Mouse (Mus musculus) small intestine, adult 2 months (tissue): Measurements from ENCODE around the gene Fa2h. TPM values are rescaled to one million over a fixed set of nuclear protein-coding genes. Genes with fewer than 3 reads are reported as not detected.
"Not testable (repeated sequence)": the region's sequence is repeated elsewhere in the genome, so short reads cannot be mapped to it uniquely, and the experiment has no call there.

Experiments
- H3K27ac ChIP-seq: fragments of 200-500 bp; 2 replicates; pipeline ENCODE4 v1.5.1; 2012; ENCODE audit warnings: low read depth, low read length, control low read depth, inconsistent platforms; ENCODE audit not compliant: insufficient read depth
- H3K27me3 ChIP-seq: fragments of 200-500 bp; 2 replicates; pipeline ENCODE4 v1.6.1; 2012; ENCODE audit warnings: mild to moderate bottlenecking, moderate library complexity, low read length, inconsistent platforms; ENCODE audit not compliant: control insufficient read depth, insufficient read depth
- H3K36me3 ChIP-seq: fragments of 200-500 bp; 2 replicates; pipeline ENCODE4 v1.6.1; 2012; ENCODE audit warnings: mild to moderate bottlenecking, low read length, control low read depth, inconsistent platforms; ENCODE audit not compliant: control insufficient read depth, insufficient read depth
- H3K4me1 ChIP-seq: fragments of 200-500 bp; 2 replicates; pipeline ENCODE4 v1.6.1; 2012; ENCODE audit warnings: low read length, inconsistent platforms, mixed read lengths; ENCODE audit not compliant: control insufficient read depth, insufficient read depth, insufficient read length
- H3K4me3 ChIP-seq: fragments of 200-500 bp; 2 replicates; pipeline ENCODE4 v1.5.1; 2012; ENCODE audit warnings: low read depth, mild to moderate bottlenecking, control low read depth, inconsistent platforms, low read length, moderate library complexity
- CTCF ChIP-seq: fragments of 200-500 bp; IDR thresholded peaks from 2 replicates; pipeline ENCODE4 v1.5.1; 2012; ENCODE audit warnings: low read depth, mild to moderate bottlenecking, control low read depth, inconsistent platforms, low read length, moderate library complexity, mixed read lengths; ENCODE audit not compliant: insufficient replicate concordance, insufficient read length; ENCODE audit errors: extremely low read depth
- POLR2A ChIP-seq: fragments of 200-500 bp; IDR thresholded peaks from 2 replicates; pipeline ENCODE4 v1.6.1; 2012; ENCODE audit warnings: low read depth, mild to moderate bottlenecking, control low read depth, inconsistent platforms, low read length, moderate library complexity
- WGBS: fragments of 180-500 bp; shearing (Covaris S2); methylation state at CpG from one replicate; pipeline ENCODE4 v1.1.7; 2018; 5-methylcytosine and 5-hydroxymethylcytosine counted together
- polyA plus RNA-seq: library from polyadenylated mRNA; depleted of rRNA; stranded (reverse); fragments of >200 nt; gene quantifications from 2 replicates; pipeline ENCODE4 v1.2.3, GENCODE M21; 2012

The Fa2h gene
- polyA plus RNA-seq, 1 experiment = 0.19 TPM

GRCm38 (mm10) chr8:111338370-111339208 lies 55.0 kb downstream of the Fa2h start:
- Histone ChIP-seq H3K36me3 (peaks cover 1% of the 10 kb centered on the region; the same call in 1 of the 2 replicates), H3K4me1 (no peaks in the 10 kb centered on the region), H3K4me3 (peak overlapping the region; percentile 97), H3K27me3 (no peaks in the 10 kb centered on the region), H3K27ac (peak overlapping the region; percentile 92)
- TF ChIP-seq CTCF (no peak), POLR2A (no peak)
- WGBS = 29% methylated on average over 12 of the region's 12 CpGs

DNA sequence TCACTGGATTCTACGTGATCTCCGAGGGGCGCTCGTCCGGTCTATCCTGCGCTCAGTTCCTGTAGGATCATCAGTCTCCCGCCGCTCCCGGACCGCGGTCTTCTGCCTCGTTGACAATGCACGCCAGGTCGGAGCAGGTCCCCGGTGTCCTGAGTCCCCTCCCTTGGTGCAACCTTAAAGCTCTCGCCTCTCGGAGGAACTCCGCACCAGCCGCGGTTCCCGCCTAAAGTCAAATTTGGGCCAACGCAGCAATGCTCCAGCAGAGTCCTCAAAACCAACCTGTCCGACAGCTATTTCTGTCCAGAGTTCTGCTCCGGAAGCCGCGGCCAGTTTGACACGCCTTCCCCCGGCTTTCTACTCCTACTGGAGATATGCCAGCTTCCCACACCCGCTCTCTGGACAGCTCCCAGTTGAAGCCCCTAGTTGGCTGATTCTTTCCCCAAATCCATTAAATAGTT lies 55.7 kb downstream of the Fa2h start, which contains the start of gene Mlkl:
Mlkl (minus strand) TSS at position 288 of the 458 bp plus-strand sequence.
- Histone ChIP-seq H3K27ac (peak within 1 kb of the TSS; percentile 92), H3K27me3 (no peaks in the 10 kb centered on the region), H3K36me3 (peaks cover 7% of the 10 kb centered on the region), H3K4me3 (peak within 1 kb of the TSS; percentile 97), H3K4me1 (no peaks in the 10 kb centered on the region)
- TF ChIP-seq POLR2A (no peak), CTCF (no peak)
- WGBS = under 1% methylated on average over 29 of the region's 29 CpGs

DNA sequence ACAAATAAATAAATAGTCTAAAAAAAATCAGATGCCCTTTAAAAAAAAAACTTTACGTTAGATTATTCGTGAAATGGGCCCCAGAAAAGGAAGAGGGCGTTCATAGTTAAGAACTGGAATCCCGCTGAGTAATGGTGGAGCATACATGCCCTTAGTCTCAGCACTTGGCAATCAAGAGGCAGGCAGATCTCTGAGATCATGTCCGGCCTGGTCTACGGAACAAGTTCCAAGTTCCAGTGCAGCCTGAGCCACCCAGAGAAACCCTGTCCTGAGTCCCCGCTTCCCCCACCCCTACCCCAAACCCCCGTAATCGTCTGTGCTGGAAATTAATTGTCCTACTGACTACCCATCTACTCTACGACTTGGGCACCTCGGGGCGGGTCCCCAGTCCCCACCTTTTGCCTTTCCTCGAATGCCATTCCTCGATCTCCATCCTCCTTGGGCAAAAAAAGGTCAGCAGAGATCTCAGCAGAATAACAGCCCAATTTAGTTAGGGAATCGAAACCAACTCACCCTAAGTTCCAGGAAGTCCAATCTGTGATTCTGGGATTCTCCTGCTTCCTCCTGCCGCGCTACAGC lies 56.2 kb downstream of the Fa2h start:
- peak overlapping the region; percentile 97 for H3K4me3 ChIP-seq
- peaks cover 11% of the 10 kb centered on the region for H3K36me3 ChIP-seq
- peak overlapping the region; percentile 92 for H3K27ac ChIP-seq
- WGBS = 13% methylated on average over 17 of the region's 17 CpGs
- H3K4me1 ChIP-seq = no peaks in the 10 kb centered on the region
- H3K27me3 ChIP-seq = no peaks in the 10 kb centered on the region
- TF ChIP-seq POLR2A (no peak), CTCF (no peak)

- 82% methylated on average over 4 of the region's 4 CpGs for WGBS
- peaks cover 15% of the 10 kb centered on the region for H3K36me3 ChIP-seq
- peak overlapping the region; percentile 29; the same call in 1 of the 2 replicates for H3K4me3 ChIP-seq
- no peak overlapping the region for H3K27ac ChIP-seq
- H3K4me1 ChIP-seq = no peaks in the 10 kb centered on the region
- H3K27me3 ChIP-seq = no peaks in the 10 kb centered on the region
- no peak for TF ChIP-seq POLR2A
- 0 out of 2 replicates have a peak, but pooled peaks have one; percentile 13 for TF ChIP-seq CTCF
These were observed 56.9 kb downstream of the Fa2h start for GRCm38 (mm10) chr8:111336692-111337091.

DNA sequence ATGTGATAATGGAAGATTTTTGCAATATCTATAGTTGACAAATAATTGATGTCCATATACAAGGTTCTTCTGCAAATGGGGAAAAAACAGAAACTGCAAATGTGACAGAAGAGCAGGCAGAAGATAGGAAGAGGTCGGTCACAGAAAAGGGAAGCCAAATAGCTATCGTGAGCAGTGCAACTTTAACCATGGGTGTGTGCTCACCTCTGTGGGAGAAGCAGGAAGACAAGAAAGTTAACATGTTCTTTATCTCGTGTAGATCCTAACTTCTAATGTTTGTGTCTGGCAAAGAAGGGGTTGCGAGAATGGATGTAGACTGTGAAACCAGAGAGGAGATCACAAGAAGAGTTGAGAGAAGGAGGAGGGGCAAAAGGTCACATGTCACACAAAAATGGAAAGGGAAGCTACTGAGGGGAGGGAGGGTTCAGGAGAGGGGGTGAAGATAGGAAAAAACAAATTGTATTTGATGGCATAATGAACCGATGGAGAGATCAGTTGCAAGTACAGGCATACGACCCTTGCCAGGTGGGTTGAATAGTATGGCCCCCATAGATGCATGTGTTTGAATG lies 68.3 kb downstream of the Fa2h start:
- Histone ChIP-seq H3K4me1 (no peaks in the 10 kb centered on the region), H3K36me3 (peaks cover 37% of the 10 kb centered on the region), H3K27me3 (no peaks in the 10 kb centered on the region), H3K4me3 (no peak overlapping the region), H3K27ac (no peak overlapping the region)
- 80% methylated on average over 6 of the region's 6 CpGs for WGBS
- TF ChIP-seq POLR2A (no peak), CTCF (no peak)

DNA sequence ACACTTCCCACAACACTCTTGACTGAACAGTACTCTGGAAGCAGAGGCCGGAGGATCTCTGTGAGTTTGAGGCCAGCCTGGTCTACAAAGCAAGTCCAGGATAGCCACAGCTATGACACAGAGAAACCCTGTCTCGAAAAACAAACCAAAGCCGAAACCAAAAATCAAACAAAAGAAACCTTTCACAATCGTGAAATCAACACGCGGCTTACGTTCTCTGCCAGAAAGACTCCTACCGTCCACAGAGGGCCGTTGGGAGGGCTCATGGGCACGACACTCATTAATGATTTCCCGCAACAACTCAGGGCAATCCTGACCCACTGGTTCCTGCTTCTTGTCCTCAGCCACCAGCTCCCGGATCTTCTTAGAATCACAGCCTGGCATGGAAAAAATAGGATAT lies 78.9 kb downstream of the Fa2h start:
- Histone ChIP-seq H3K27ac (no peak overlapping the region), H3K4me1 (no peaks in the 10 kb centered on the region), H3K27me3 (no peaks in the 10 kb centered on the region), H3K4me3 (no peak overlapping the region), H3K36me3 (peaks cover 39% of the 10 kb centered on the region)
- WGBS = 87% methylated on average over 12 of the region's 12 CpGs
- TF ChIP-seq POLR2A = no peak
- TF ChIP-seq CTCF = no peak

GRCm38 (mm10) chr8:111313961-111314360 lies 79.7 kb downstream of the Fa2h start:
- H3K27me3 ChIP-seq, H3K4me1 ChIP-seq, H3K27ac ChIP-seq, H3K4me3 ChIP-seq: not testable (repeated sequence)
- peaks cover 32% of the 10 kb centered on the region for H3K36me3 ChIP-seq
- WGBS = 93% methylated on average over 6 of the region's 6 CpGs
